Mouse (Mus musculus) mouse embryonic stem cell (cell line): ENCODE data around the gene Qrich2.

Source experiments
- in situ Hi-C, 2 experiments: fragments of 300-500 bp; cut with MboI; formaldehyde crosslinking; loops; 1 replicate in 1 of 2; 3 replicates in 1 of 2; pipeline ENCODE4 v1.14.3; 2019 to 2020; ENCODE audit warnings: low sequenced_read_pairs in 2 of 2, low pct_unique_long_range_greater_than_20kb in 1 of 2, mixed read lengths in 1 of 2; ENCODE audit not compliant: unreplicated experiment in 1 of 2

Gene Qrich2

DNA sequence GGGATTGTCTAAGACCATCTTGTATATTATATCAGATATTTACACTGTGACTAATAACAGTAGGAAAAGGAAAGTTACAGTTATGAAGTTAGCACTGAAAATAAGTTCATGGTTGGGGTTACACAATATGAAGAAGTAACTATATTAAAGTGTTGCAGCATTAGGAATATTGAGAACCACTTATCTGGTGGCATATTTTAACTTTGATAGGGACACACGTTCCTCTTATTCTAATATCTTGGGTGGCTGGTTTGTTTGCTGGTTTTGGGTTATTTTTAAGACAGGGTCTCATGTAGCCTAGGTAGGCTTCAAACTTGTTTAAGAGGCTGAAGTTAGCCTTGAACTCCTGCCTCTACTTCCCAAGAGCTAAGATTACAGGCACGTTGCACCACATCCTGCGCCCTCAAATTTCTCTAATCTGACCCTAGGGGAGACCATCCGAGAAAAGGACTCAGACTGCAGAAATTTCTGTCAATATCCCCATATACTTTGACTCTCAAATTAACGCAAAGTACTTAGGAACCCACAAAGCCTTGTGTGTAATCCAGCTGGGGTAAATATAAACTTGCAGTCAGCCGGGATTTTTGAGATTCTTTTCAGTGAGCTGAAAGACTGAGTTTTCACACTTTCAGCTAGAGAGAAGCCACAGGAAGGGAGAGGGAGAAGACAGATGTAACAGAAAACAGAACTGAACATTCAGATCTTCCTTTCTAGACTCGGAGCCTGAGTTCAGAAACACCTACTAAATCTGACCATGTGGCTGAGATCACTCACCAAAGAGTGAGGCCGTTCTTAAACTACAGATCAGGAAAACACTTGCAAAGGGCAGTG lies 68.3 kb downstream of the Qrich2 start:
- in situ Hi-C loops = no loop called here

DNA sequence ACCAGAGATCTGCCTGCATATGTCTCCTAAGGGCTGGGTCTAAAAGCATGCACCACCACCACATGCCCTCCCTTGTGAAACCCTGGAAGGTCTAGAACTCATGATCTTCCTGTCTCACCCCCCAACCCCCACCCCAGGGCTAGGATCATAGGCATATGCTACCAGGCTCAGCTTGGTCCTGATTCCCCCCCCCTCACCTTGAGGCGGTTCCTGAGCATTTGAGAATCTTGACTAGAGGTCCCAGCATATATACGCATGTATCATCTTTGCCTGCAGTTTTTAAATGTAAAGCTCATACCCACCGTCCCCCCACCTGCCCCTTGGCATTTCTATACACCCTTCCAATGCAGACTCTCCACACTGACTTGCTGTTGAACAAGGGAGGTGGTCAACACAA lies 69.1 kb downstream of the Qrich2 start:
- in situ Hi-C loops = no loop called here

DNA sequence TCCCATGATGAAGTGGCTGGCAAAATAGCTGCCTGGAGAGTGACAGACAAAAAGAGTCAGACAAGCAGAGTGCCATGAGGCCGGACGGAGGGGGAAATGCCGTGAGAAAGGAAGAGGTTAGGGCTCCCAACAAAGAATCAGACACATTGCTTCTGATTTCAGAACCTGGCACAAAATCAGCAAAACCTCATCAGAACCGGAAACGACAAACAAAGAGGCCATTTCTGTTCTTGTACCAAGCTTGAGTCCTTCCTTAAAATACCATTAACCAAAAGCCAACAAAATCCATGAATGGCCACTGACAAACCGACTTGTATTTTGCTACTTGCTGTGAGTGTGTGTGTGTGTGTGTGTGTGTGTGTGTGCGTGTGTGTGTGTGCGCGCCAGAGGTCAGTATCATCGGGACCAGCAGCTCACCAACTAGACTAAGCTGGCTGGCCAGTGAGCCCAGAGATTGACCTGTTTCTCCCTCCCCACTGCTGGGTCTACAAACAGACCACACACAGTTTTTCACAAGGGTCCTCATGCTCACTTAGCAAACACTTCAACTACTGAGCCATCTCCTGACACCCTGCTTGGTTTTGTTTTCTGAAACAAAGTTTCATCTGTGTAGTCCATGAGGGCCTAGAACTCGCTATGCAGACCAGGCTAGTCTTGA lies 69.6 kb downstream of the Qrich2 start:
- in situ Hi-C loops = no loop called here

DNA sequence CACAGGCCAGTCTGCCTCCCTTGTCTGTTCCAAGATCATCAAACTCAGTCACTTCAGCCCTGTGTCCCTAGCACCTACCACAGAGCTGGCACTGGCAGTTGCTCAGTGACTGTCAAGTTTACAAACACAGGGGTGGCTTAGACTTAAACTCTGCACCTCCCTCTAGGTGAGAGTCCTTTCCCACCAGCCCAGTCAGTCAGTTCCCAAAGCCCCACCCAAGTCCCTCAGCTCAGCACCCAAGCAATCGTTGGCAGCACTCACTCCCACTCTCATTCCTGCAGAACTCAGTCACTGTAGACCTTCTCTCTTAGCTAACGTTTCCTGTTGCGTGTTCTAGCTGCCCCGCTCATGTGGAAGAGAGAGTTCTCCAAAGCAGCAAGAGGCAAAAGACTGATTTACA lies 71.3 kb downstream of the Qrich2 start:
- in situ Hi-C loops = no loop called here
